Mouse (Mus musculus) liver, embryonic 16.5 days (tissue): Measurements from ENCODE around the gene Erbb4. TPM values are rescaled to one million over a fixed set of nuclear protein-coding genes. Genes with fewer than 3 reads are reported as not detected.

Experiments
- ATAC-seq: fragments of 200-750 bp; cut with Nextera tagmentation; 2 replicates; pipeline ENCODE4 v1.8.0; 2017; ENCODE audit warnings: low read depth, mild to moderate bottlenecking, moderate number of reproducible peaks, moderate library complexity
- H3K27ac ChIP-seq: fragments of 300-500 bp; sonication (generic); 2 replicates; pipeline ENCODE4 v1.5.1; 2014; ENCODE audit warnings: mild to moderate bottlenecking, low read length
- H3K27me3 ChIP-seq: fragments of 300-500 bp; sonication (generic); 2 replicates; pipeline ENCODE4 v1.6.1; 2014; ENCODE audit warnings: low read depth, low read length, mixed read lengths; ENCODE audit not compliant: control insufficient read depth, insufficient read depth
- H3K36me3 ChIP-seq: fragments of 300-500 bp; sonication (generic); 2 replicates; pipeline ENCODE4 v1.6.1; 2014; ENCODE audit warnings: mild to moderate bottlenecking; ENCODE audit not compliant: control insufficient read depth, insufficient read depth
- H3K4me1 ChIP-seq: fragments of 300-500 bp; sonication (generic); 2 replicates; pipeline ENCODE4 v1.6.1; 2014; ENCODE audit warnings: low read depth, low read length, mixed read lengths; ENCODE audit not compliant: control insufficient read depth
- H3K4me2 ChIP-seq: fragments of 300-500 bp; sonication (generic); 2 replicates; pipeline ENCODE4 v1.6.1; 2014; ENCODE audit warnings: low read depth, low read length, mixed read lengths
- H3K4me3 ChIP-seq: fragments of 300-500 bp; sonication (generic); 2 replicates; pipeline ENCODE4 v1.5.1; 2014; ENCODE audit warnings: low read depth, mild to moderate bottlenecking, low read length
- H3K9ac ChIP-seq: fragments of 300-500 bp; sonication (generic); 2 replicates; pipeline ENCODE4 v1.6.1; 2014; ENCODE audit warnings: low read depth, low read length
- H3K9me3 ChIP-seq: fragments of 300-500 bp; sonication (generic); replicated peaks from 2 replicates; pipeline ENCODE4 v1.6.1; 2016; ENCODE audit warnings: low read length; ENCODE audit not compliant: control insufficient read depth
- WGBS: fragments of 180-500 bp; shearing (Covaris S2); extraction: QIAGEN DNeasy Blood & Tissue Kit; methylation state at CpG from one replicate; pipeline ENCODE4 v1.1.7; 2014; ENCODE audit not compliant: insufficient replicate concordance; 5-methylcytosine and 5-hydroxymethylcytosine counted together
- polyA plus RNA-seq: library from polyadenylated mRNA; unstranded; fragments of >200 nt; fragmentation: Nextera tagmentation; extraction: Ambion mirVana; gene quantifications from 2 replicates; pipeline ENCODE4 v1.2.1, GENCODE M21; 2015

The Erbb4 gene
- polyA plus RNA-seq, 1 experiment from 2014 or later, result not detected

- Histone ChIP-seq H3K4me2 (no peak overlapping the region), H3K36me3 (no peaks in the 10 kb centered on the region), H3K9me3 (no peaks in the 10 kb centered on the region), H3K4me1 (no peaks in the 10 kb centered on the region), H3K4me3 (no peak overlapping the region), H3K9ac (no peak overlapping the region), H3K27me3 (no peaks in the 10 kb centered on the region), H3K27ac (no peak overlapping the region)
- 40% methylated on average over 2 of the region's 2 CpGs for WGBS
- no peak for ATAC-seq
These were observed 774.1 kb downstream of the Erbb4 start for GRCm38 (mm10) chr1:68333714-68334113.

GRCm38 (mm10) chr1:68305813-68306212 lies 802.0 kb downstream of the Erbb4 start:
- WGBS, result 56% methylated on average over 4 of the region's 4 CpGs
- no peaks in the 10 kb centered on the region for H3K9me3 ChIP-seq

GRCm38 (mm10) chr1:68284443-68284842 lies 823.4 kb downstream of the Erbb4 start:
- no peak overlapping the region for H3K4me3 ChIP-seq
- H3K4me2 ChIP-seq, result no peak overlapping the region

More at GRCm38 (mm10) chr1:68305813-68306212, 802.0 kb downstream of the Erbb4 start:
- no peak overlapping the region for H3K4me3 ChIP-seq
- H3K4me2 ChIP-seq, result no peak overlapping the region
- H3K36me3 ChIP-seq, result no peaks in the 10 kb centered on the region
- no peaks in the 10 kb centered on the region for H3K27me3 ChIP-seq
- no peak overlapping the region for H3K9ac ChIP-seq
- ATAC-seq, result no peak
- no peaks in the 10 kb centered on the region for H3K4me1 ChIP-seq
- no peak overlapping the region for H3K27ac ChIP-seq

GRCm38 (mm10) chr1:68275819-68276218 lies 832.0 kb downstream of the Erbb4 start:
- Histone ChIP-seq H3K4me1 (no peaks in the 10 kb centered on the region), H3K9ac (no peak overlapping the region), H3K4me3 (no peak overlapping the region), H3K27ac (no peak overlapping the region), H3K27me3 (no peaks in the 10 kb centered on the region), H3K36me3 (no peaks in the 10 kb centered on the region), H3K4me2 (no peak overlapping the region), H3K9me3 (no peaks in the 10 kb centered on the region)
- 44% methylated on average over 5 of the region's 5 CpGs for WGBS
- ATAC-seq, result no peak

More at GRCm38 (mm10) chr1:68284443-68284842, 823.4 kb downstream of the Erbb4 start:
- Histone ChIP-seq H3K27ac (no peak overlapping the region), H3K27me3 (no peaks in the 10 kb centered on the region), H3K9ac (no peak overlapping the region), H3K36me3 (no peaks in the 10 kb centered on the region), H3K9me3 (no peaks in the 10 kb centered on the region), H3K4me1 (no peaks in the 10 kb centered on the region)
- ATAC-seq, result no peak
- 53% methylated on average over 2 of the region's 2 CpGs for WGBS

- WGBS, result 21% methylated on average over 3 of the region's 3 CpGs
- no peak overlapping the region for H3K27ac ChIP-seq
These were observed 929.3 kb downstream of the Erbb4 start for GRCm38 (mm10) chr1:68178580-68178979.

GRCm38 (mm10) chr1:68155253-68155652 lies 952.6 kb downstream of the Erbb4 start:
- no peaks in the 10 kb centered on the region for H3K27me3 ChIP-seq
- H3K4me1 ChIP-seq, result no peaks in the 10 kb centered on the region
- no peak overlapping the region for H3K4me3 ChIP-seq
- no peak overlapping the region for H3K27ac ChIP-seq
- H3K9me3 ChIP-seq, result no peaks in the 10 kb centered on the region
- H3K36me3 ChIP-seq, result no peaks in the 10 kb centered on the region
- H3K9ac ChIP-seq, result no peak overlapping the region
- no peak for ATAC-seq
- WGBS, result 49% methylated on average over 1 of the region's 1 CpGs
- H3K4me2 ChIP-seq, result no peak overlapping the region

More at GRCm38 (mm10) chr1:68178580-68178979, 929.3 kb downstream of the Erbb4 start:
- Histone ChIP-seq H3K9ac (no peak overlapping the region), H3K4me3 (no peak overlapping the region), H3K27me3 (no peaks in the 10 kb centered on the region), H3K4me1 (no peaks in the 10 kb centered on the region), H3K4me2 (no peak overlapping the region), H3K9me3 (no peaks in the 10 kb centered on the region), H3K36me3 (no peaks in the 10 kb centered on the region)
- ATAC-seq, result no peak

- H3K4me1 ChIP-seq, result no peaks in the 10 kb centered on the region
- no peaks in the 10 kb centered on the region for H3K27me3 ChIP-seq
- H3K4me3 ChIP-seq, result no peak overlapping the region
- no peaks in the 10 kb centered on the region for H3K9me3 ChIP-seq
- 62% methylated on average over 2 of the region's 2 CpGs for WGBS
- no peak for ATAC-seq
- H3K9ac ChIP-seq, result no peak overlapping the region
- no peak overlapping the region for H3K4me2 ChIP-seq
- H3K36me3 ChIP-seq, result no peaks in the 10 kb centered on the region
- H3K27ac ChIP-seq, result no peak overlapping the region
These were observed 957.3 kb downstream of the Erbb4 start for GRCm38 (mm10) chr1:68150572-68150971.

- no peaks in the 10 kb centered on the region for H3K27me3 ChIP-seq
- H3K9ac ChIP-seq, result no peak overlapping the region
- H3K4me1 ChIP-seq, result no peaks in the 10 kb centered on the region
- WGBS, result 64% methylated on average over 7 of the region's 7 CpGs
- H3K27ac ChIP-seq, result no peak overlapping the region
- no peak overlapping the region for H3K4me2 ChIP-seq
- ATAC-seq, result no peak
- no peak overlapping the region for H3K4me3 ChIP-seq
- no peaks in the 10 kb centered on the region for H3K9me3 ChIP-seq
- no peaks in the 10 kb centered on the region for H3K36me3 ChIP-seq
These were observed 965.1 kb downstream of the Erbb4 start for GRCm38 (mm10) chr1:68142562-68143350.

- Histone ChIP-seq H3K4me2 (no peak overlapping the region), H3K9me3 (no peaks in the 10 kb centered on the region), H3K27ac (no peak overlapping the region), H3K27me3 (no peaks in the 10 kb centered on the region), H3K9ac (no peak overlapping the region), H3K36me3 (no peaks in the 10 kb centered on the region), H3K4me3 (no peak overlapping the region), H3K4me1 (no peaks in the 10 kb centered on the region)
- no peak for ATAC-seq
These were observed 972.9 kb downstream of the Erbb4 start for GRCm38 (mm10) chr1:68134943-68135342.
